Mouse (Mus musculus): ENCODE data around the gene Gm20431.
"Not testable (repeated sequence)": the region's sequence is repeated elsewhere in the genome, so short reads cannot be mapped to it uniquely, and the experiment has no call there.

The Gm20431 gene

GRCm38 (mm10) chr2:167630421-167630820 lies 30.9 kb downstream of the Gm20431 start:
- no peak for DNase-seq (ENCODE audit: low read depth)

GRCm38 (mm10) chr2:167629665-167630209 lies 31.6 kb downstream of the Gm20431 start:
- no peak for DNase-seq (ENCODE audit: low read depth)

GRCm38 (mm10) chr2:167628872-167629271 lies 32.4 kb downstream of the Gm20431 start:
- DNase-seq (ENCODE audit: low read depth) = no peak

GRCm38 (mm10) chr2:167627019-167627418 lies 34.3 kb downstream of the Gm20431 start:
- no peak for DNase-seq (ENCODE audit: low read depth)

GRCm38 (mm10) chr2:167625670-167626069 lies 35.6 kb downstream of the Gm20431 start:
- DNase-seq (ENCODE audit: low read depth) = no peak

GRCm38 (mm10) chr2:167624368-167625075 lies 36.8 kb downstream of the Gm20431 start:
- no peak for DNase-seq (ENCODE audit: low read depth)

- DNase-seq (ENCODE audit: low read depth) = peak; percentile 54
Observed at GRCm38 (mm10) chr2:167622965-167623364, 38.3 kb downstream of the Gm20431 start.

- no peak for DNase-seq (ENCODE audit: low read depth)
Observed at GRCm38 (mm10) chr2:167622352-167622751, 38.9 kb downstream of the Gm20431 start.

- peak; percentile 53 for DNase-seq (ENCODE audit: low read depth)
Observed at GRCm38 (mm10) chr2:167621255-167622087, 39.8 kb downstream of the Gm20431 start.

GRCm38 (mm10) chr2:167617472-167617871 lies 43.8 kb downstream of the Gm20431 start:
- DNase-seq (ENCODE audit: low read depth) = no peak

- DNase-seq (ENCODE audit: low read depth) = no peak
Observed at GRCm38 (mm10) chr2:167617034-167617433, 44.3 kb downstream of the Gm20431 start.

GRCm38 (mm10) chr2:167613335-167613734 lies 48.0 kb downstream of the Gm20431 start:
- not testable (repeated sequence) for DNase-seq (ENCODE audit: low read depth)

GRCm38 (mm10) chr2:167612122-167612521 lies 49.2 kb downstream of the Gm20431 start:
- no peak for DNase-seq (ENCODE audit: low read depth)

GRCm38 (mm10) chr2:167611287-167611686 lies 50.0 kb downstream of the Gm20431 start:
- no peak for DNase-seq (ENCODE audit: low read depth)

- DNase-seq (ENCODE audit: low read depth) = no peak
Observed at GRCm38 (mm10) chr2:167606745-167607123, 54.6 kb downstream of the Gm20431 start.

- DNase-seq (ENCODE audit: low read depth) = no peak
Observed at GRCm38 (mm10) chr2:167605817-167606744, 55.2 kb downstream of the Gm20431 start.

- peak; percentile 90 for DNase-seq (ENCODE audit: low read depth)
Observed at GRCm38 (mm10) chr2:167605178-167605794, 56.0 kb downstream of the Gm20431 start.

GRCm38 (mm10) chr2:167602978-167603377 lies 58.3 kb downstream of the Gm20431 start:
- DNase-seq (ENCODE audit: low read depth) = no peak

- no peak for DNase-seq (ENCODE audit: low read depth)
Observed at GRCm38 (mm10) chr2:167602364-167602763, 58.9 kb downstream of the Gm20431 start.

GRCm38 (mm10) chr2:167600481-167600995 lies 60.8 kb downstream of the Gm20431 start:
- no peak for DNase-seq (ENCODE audit: low read depth)

GRCm38 (mm10) chr2:167599917-167600316 lies 61.4 kb downstream of the Gm20431 start:
- no peak for DNase-seq (ENCODE audit: low read depth)

Measured in induced T-regulatory cell, adult 2 months (primary cell).